Mouse (Mus musculus) lung, adult 2 months (tissue): ENCODE measurements around the gene B230219D22Rik. TPM values are rescaled to one million over a fixed set of nuclear protein-coding genes. Genes with fewer than 3 reads are reported as not detected.

ENCODE experiments used
- DNase-seq: peaks from one replicate; pipeline ENCODE4 v3.0.0; 2022
- H3K4me1 ChIP-seq: fragments of 200-500 bp; 2 replicates; pipeline ENCODE4 v1.6.1; 2011; ENCODE audit warnings: low read length; ENCODE audit not compliant: control insufficient read depth, insufficient read depth
- H3K4me3 ChIP-seq: fragments of 200-500 bp; replicated peaks from 2 replicates; pipeline ENCODE3; 2011; ENCODE audit warnings: low read depth, mild to moderate bottlenecking, control low read depth, low read length; ENCODE audit errors: extremely low read depth
- CTCF ChIP-seq: fragments of 200-500 bp; IDR thresholded peaks from 2 replicates; pipeline ENCODE4 v1.5.1; 2011; ENCODE audit warnings: mild to moderate bottlenecking, low read length, control low read depth; ENCODE audit not compliant: insufficient read depth
- POLR2A ChIP-seq: fragments of 200-500 bp; IDR thresholded peaks from 2 replicates; pipeline ENCODE4 v1.6.1; 2011; ENCODE audit warnings: low read depth, mild to moderate bottlenecking, control low read depth, low read length, borderline replicate concordance; ENCODE audit errors: extremely low read depth
- WGBS: fragments of 180-500 bp; shearing (Covaris S2); methylation state at CpG from one replicate; pipeline ENCODE4 v1.1.7; 2018; 5-methylcytosine and 5-hydroxymethylcytosine counted together
- polyA plus RNA-seq: library from polyadenylated mRNA; depleted of rRNA; stranded (reverse); fragments of >200 nt; gene quantifications from 2 replicates; pipeline ENCODE4 v1.2.3, GENCODE M21; 2012; rRNA removed

B230219D22Rik gene
- polyA plus RNA-seq, 1 experiment = 42.0 TPM

- no peak for TF ChIP-seq POLR2A
- TF ChIP-seq CTCF = no peak
- H3K4me1 ChIP-seq = no peaks in the 10 kb centered on the region
- no peak for DNase-seq
- WGBS = 80% methylated on average over 8 of the region's 8 CpGs
- no peak overlapping the region for H3K4me3 ChIP-seq
Observed at GRCm38 (mm10) chr13:55721516-55721915, 28.6 kb downstream of the B230219D22Rik start.

GRCm38 (mm10) chr13:55721995-55722394, 29.1 kb downstream of the B230219D22Rik start:
- TF ChIP-seq CTCF (no peak), POLR2A (no peak)
- DNase-seq = no peak
- H3K4me1 ChIP-seq = no peaks in the 10 kb centered on the region
- 90% methylated on average over 2 of the region's 2 CpGs for WGBS
- no peak overlapping the region for H3K4me3 ChIP-seq

DNA sequence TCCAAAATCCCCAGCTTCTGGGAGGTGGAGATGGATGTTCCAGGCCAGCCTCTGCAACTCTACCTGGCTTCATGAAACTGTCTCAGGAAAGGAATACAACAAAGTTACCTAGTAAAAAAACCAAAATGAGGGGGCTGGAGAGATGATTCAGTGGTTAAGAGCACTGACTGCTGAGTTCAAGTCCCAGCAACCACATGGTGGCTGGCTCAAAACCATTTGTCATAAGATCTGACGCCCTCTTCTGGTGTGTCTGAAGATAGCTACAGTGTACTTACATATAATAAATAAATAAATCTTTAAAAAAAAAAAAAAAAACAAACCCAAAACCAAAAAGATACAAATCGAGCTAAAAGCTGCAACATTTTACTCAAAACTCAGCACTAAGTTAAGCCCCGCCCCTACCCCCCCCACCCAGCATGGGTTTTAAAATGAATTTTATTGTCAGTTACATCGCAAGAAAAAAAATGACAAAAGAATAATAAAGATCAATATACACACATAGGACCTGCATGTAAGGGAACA, 33.7 kb downstream of the B230219D22Rik start:
- no peak for DNase-seq
- peak; percentile 16; the same call in 1 of the 2 replicates for TF ChIP-seq CTCF
- no peak for TF ChIP-seq POLR2A
- Histone ChIP-seq H3K4me3 (peak overlapping the region; percentile 93), H3K4me1 (no peaks in the 10 kb centered on the region)
- 0% methylated on average over 4 of the region's 4 CpGs for whole genome bisulfite sequencing

DNA sequence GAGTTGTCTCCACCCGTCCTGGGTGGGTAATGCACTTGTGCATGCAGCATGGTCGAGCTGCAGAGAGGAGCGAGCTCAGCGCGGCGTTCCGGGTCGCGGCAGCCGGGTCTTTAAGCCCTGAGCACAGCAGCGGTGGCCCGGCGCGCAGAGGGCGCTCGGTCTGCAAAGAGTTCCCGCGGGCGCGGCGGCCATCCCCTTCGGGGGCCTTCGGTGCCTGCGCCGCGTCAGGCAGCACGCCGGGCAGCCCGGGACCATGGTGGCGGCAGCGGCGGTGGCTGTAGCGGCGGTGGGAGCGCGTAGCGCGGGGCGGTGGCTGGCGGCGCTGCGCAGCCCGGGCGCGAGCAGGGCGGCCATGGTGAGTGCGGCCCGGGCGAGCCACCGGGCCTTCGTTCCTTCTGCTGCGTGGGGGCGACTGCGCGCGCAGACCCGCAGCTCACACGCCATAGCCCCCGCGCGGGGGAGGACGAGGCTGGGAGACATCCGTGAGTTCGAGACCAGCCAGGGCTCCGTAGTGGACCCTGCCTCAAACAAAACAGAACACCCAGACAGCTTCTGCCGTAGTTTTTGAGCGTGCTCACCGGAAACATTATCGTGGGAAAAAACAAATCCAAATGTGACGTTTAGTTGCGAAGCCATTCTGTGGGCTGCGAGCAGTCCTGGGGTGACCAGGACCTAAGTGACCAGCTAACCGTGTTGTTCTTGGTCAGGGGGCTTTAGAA, 34.4 kb downstream of the B230219D22Rik start, which contains the start of gene Pcbd2:
Pcbd2 (plus strand) TSS at position 249 of the 719 bp plus-strand sequence.
- Histone ChIP-seq H3K4me3 (peak within 1 kb of the TSS; percentile 93), H3K4me1 (no peaks in the 10 kb centered on the region)
- peak; percentile 83 for DNase-seq
- WGBS = under 1% methylated on average over 73 of the region's 73 CpGs
- TF ChIP-seq POLR2A (peak; percentile 47; the same call in 1 of the 2 replicates), CTCF (no peak)

DNA sequence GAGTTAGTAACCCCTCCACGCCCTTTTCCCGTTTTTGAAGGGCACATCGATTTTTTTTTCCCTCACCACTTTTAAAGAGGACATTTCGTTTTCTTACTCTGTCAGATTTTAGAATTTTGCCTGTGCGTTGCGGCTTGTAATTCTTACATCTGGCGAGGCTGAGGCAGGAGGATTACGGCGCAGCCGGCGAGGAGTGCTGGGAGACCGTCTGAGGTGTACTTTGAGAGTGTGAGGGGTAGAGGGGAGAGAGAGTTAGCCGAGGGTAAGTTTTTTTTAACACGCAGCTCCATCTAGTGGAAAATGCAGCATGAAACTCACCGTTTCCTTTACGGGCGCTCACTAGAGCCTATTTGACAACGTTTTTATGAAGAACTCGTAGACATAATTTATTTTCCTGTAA, 34.9 kb downstream of the B230219D22Rik start:
- WGBS = under 1% methylated on average over 19 of the region's 19 CpGs
- Histone ChIP-seq H3K4me3 (peak overlapping the region; percentile 93), H3K4me1 (no peaks in the 10 kb centered on the region)
- peak; percentile 68 for DNase-seq
- TF ChIP-seq POLR2A (peak; percentile 60; the same call in 1 of the 2 replicates), CTCF (peak; percentile 26; the same call in 1 of the 2 replicates)

DNA sequence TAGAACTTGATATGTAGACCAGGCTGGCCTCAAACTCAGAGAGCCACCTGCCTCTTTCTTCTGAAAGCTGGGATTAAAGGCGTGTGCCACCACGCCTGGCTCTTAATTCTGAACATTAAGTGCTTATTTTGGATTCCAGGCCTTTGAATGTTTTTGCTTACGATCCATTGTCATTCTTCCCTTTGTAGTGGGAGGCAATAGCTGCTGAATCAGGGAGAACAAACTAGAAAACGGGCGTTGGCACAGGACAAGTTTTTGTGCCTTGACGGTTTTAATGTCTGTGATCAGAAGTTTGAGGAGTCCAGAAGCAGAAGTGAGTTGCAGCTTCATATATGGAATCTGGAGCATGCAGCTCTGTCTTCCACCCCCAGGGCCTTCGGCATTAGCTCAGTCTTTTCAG, 37.8 kb downstream of the B230219D22Rik start:
- WGBS = 88% methylated on average over 7 of the region's 7 CpGs
- TF ChIP-seq POLR2A (no peak), CTCF (no peak)
- DNase-seq = no peak
- H3K4me1 ChIP-seq = no peaks in the 10 kb centered on the region
- H3K4me3 ChIP-seq = no peak overlapping the region

DNA sequence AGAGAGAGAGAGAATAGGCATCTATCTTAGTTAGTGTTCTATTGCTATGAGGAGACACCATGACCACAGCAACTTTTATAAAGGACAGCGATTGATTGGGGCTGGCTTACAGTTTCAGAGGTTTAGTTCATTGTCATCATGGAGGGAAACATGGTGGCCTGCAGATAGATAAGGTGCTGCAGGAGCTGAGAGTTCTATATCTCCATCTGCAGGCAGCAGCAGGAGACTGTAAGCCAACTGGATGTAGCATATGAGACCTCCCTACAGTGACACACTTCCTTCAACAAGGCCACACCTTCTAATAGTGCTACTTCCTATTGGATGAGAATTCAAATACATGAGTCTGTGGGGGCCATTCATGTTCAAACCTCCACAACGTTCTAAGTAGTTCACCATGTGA, 39.2 kb downstream of the B230219D22Rik start:
- WGBS = 71% methylated on average over 2 of the region's 2 CpGs
- DNase-seq = no peak
- TF ChIP-seq CTCF = no peak
- no peak for TF ChIP-seq POLR2A
- Histone ChIP-seq H3K4me1 (no peaks in the 10 kb centered on the region), H3K4me3 (no peak overlapping the region)

DNA sequence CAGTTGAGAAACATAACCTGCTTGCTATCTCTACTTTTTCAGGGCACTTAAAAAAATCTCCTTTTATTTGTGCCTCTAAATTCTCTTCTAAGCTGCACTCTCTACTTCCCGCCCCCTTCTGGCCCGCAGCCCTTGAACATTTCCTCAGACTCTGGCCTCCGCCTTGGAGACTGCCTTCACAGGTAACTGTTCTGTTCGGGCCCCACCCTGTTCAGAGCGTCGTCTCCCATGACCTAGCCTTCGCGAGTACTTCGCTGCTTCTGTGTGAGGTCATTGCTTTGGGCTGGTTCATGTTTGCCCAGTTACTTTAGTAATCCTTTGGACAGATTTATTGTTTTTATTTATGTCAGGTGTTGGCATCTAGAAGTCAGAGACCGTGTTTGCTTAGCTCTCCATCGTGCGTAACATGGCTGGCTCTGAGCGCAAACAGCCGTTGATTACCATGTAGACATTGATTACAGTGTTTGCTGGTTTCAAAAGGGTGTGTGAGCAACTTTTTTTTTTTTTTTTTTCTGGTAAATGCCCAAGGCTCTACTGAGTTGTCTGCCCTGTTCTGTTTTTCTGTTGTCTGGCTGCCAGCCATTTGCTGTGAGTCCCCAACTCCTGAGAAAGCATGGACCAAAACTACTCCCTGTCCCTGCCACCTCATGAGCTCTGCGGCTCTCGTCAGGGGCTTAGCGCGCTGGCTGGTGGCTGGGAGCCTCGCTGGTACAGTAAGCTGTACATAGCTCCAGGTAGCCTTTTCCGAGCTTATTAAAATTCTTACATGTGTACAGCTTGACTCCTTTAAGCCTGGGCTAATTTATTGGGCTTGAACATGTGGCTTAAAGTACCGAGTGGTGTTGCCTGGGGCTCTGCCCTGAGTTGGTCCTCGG, 40.9 kb downstream of the B230219D22Rik start:
- peak; percentile 13 for DNase-seq
- TF ChIP-seq CTCF (no peak), POLR2A (no peak)
- WGBS = 74% methylated on average over 22 of the region's 22 CpGs
- H3K4me1 ChIP-seq = no peaks in the 10 kb centered on the region
- H3K4me3 ChIP-seq = no peak overlapping the region

GRCm38 (mm10) chr13:55737885-55738284, 45.0 kb downstream of the B230219D22Rik start:
- 85% methylated on average over 8 of the region's 8 CpGs for WGBS
- TF ChIP-seq POLR2A (no peak), CTCF (no peak)
- no peaks in the 10 kb centered on the region for H3K4me1 ChIP-seq
- no peak for DNase-seq
- no peak overlapping the region for H3K4me3 ChIP-seq

- no peak for DNase-seq
- H3K4me3 ChIP-seq = no peak overlapping the region
- no peak for TF ChIP-seq POLR2A
- TF ChIP-seq CTCF = no peak
- WGBS = 82% methylated on average over 8 of the region's 8 CpGs
- H3K4me1 ChIP-seq = no peaks in the 10 kb centered on the region
Observed at GRCm38 (mm10) chr13:55742306-55742705, 49.4 kb downstream of the B230219D22Rik start.

Other genes with a start within 250 kb of the B230219D22Rik start
- 45.2 and 55.5 TPM in 2 replicates for gene Grk6, start 248.1 kb upstream of the B230219D22Rik start, polyA plus RNA-seq
- gene Prr7, start 228.9 kb upstream of the B230219D22Rik start, polyA plus RNA-seq = 5.6 and 9.6 TPM in 2 replicates
- gene Dbn1, start 205.0 kb upstream of the B230219D22Rik start, polyA plus RNA-seq = 20.6 and 21.6 TPM in 2 replicates
- gene Pdlim7, start 179.4 kb upstream of the B230219D22Rik start, polyA plus RNA-seq = 72.1 and 80.5 TPM in 2 replicates
- 39.8 TPM in 2 replicates for gene Dok3, start 163.8 kb upstream of the B230219D22Rik start, polyA plus RNA-seq
- 58.0 and 61.1 TPM in 2 replicates for gene Ddx41, start 156.5 kb upstream of the B230219D22Rik start, polyA plus RNA-seq
- 142 and 151 TPM in 2 replicates for gene Fam193b, start 122.0 kb upstream of the B230219D22Rik start, polyA plus RNA-seq
- 59.3 and 81.6 TPM in 2 replicates for gene Tmed9, start 119.4 kb upstream of the B230219D22Rik start, polyA plus RNA-seq
- 21.2 TPM in 2 replicates for gene B4galt7, start 93.2 kb upstream of the B230219D22Rik start, polyA plus RNA-seq
- gene Caml, start 70.1 kb upstream of the B230219D22Rik start, polyA plus RNA-seq = 16.3 and 25.3 TPM in 2 replicates
- gene Ddx46, start 58.1 kb upstream of the B230219D22Rik start, polyA plus RNA-seq = 9.9 and 15.8 TPM in 2 replicates
- 37.1 and 39.1 TPM in 2 replicates for gene Txndc15, start 21.5 kb downstream of the B230219D22Rik start, polyA plus RNA-seq
- gene Pcbd2, start 34.2 kb downstream of the B230219D22Rik start, polyA plus RNA-seq = 29.4 and 33.0 TPM in 2 replicates
- gene Catsper3, start 91.4 kb downstream of the B230219D22Rik start, polyA plus RNA-seq = 0.19 TPM in 1 of 2 replicates, not detected in the other
- 0.14 and 26.6 TPM in 2 replicates for gene Pitx1, start 143.1 kb downstream of the B230219D22Rik start, polyA plus RNA-seq